ENCODE assay signal across 9 mouse cellular contexts in genomic region chr1:28214243-28215038, GRCm38 (mm10).
DNase-seq lines count a peak whose midpoint lies in the region; ATAC-seq lines count a peak whose summit lies in the region.
"Had no signal": no experiment of that assay in that cellular context is flagged by ENCODE, and none has a peak within 500 bp of the region (broad histone marks: within the 10 kb centered on the region; RNA-seq: fewer than 3 reads in every experiment).

No protein-coding gene starts in this region.

- no peaks in the 10 kb centered on the region for H3K4me1 ChIP-seq in forebrain, embryonic 14.5 days (ENCODE audit: control insufficient read depth, insufficient read depth, low read length)

- H3K4me3 ChIP-seq in forebrain, embryonic 14.5 days (ENCODE audit: low read depth, low read length) = no peak overlapping the region

- peak overlapping the region; percentile 54; the same call in 1 of the 2 replicates for H3K27ac ChIP-seq in forebrain, embryonic 14.5 days (ENCODE audit: low read depth, low read length)

- H3K4me2 ChIP-seq in forebrain, embryonic 14.5 days (ENCODE audit: low read length) = no peak overlapping the region

- H3K9me3 ChIP-seq in forebrain, embryonic 14.5 days (replicated peaks; ENCODE audit: control insufficient read depth, low read length) = no peaks in the 10 kb centered on the region

- H3K27me3 ChIP-seq in forebrain, embryonic 14.5 days (replicated peaks; ENCODE audit: control insufficient read depth, insufficient read depth, low read length) = no peaks in the 10 kb centered on the region

- peak; percentile 22 to 31 for DNase-seq in kidney, postnatal 4 days
- DNase-seq in kidney, postnatal 36 days = no peak
- peak; percentile 73 for DNase-seq in forebrain, embryonic 14.5 days (ENCODE audit: low spot score)
- DNase-seq in left cerebral cortex, adult 11 months (ENCODE audit: low spot score) = peak; percentile 12
- peak; percentile 28 for DNase-seq in right cerebral cortex, postnatal 25 days
- DNase-seq in thymus, postnatal 36 days = no peak
- no peak for DNase-seq in adrenal gland, adult (ENCODE audit: inconsistent age in 2 of 2, low spot score in 1 of 2)
- no peak for DNase-seq in adrenal gland, postnatal 36 days

- no peak overlapping the region for H3K9ac ChIP-seq in forebrain, embryonic 14.5 days (ENCODE audit: low read length)

- no peaks in the 10 kb centered on the region for H3K36me3 ChIP-seq in forebrain, embryonic 14.5 days (ENCODE audit: control insufficient read depth, insufficient read depth, low read length)
- H3K36me3 ChIP-seq: G1E had no signal

- ATAC-seq in forebrain, embryonic 14.5 days = peak; percentile 95

- WGBS in forebrain, embryonic 14.5 days = 50% methylated on average over 2 of the region's 2 CpGs

Comparison
In these comparisons a context has a peak if more than half of its experiments do, and no peak if none do; other contexts are left out.
1. DNase-seq: peak in kidney, postnatal 4 days (2 of 2), forebrain, embryonic 14.5 days (single experiment), left cerebral cortex, adult 11 months (single experiment) and right cerebral cortex, postnatal 25 days (single experiment); none in kidney, postnatal 36 days (0 of 2), thymus, postnatal 36 days (0 of 2), adrenal gland, adult (0 of 2) and adrenal gland, postnatal 36 days (0 of 2).